Mouse (Mus musculus): Measurements from ENCODE around the gene Prss38.

Prss38 gene

DNA sequence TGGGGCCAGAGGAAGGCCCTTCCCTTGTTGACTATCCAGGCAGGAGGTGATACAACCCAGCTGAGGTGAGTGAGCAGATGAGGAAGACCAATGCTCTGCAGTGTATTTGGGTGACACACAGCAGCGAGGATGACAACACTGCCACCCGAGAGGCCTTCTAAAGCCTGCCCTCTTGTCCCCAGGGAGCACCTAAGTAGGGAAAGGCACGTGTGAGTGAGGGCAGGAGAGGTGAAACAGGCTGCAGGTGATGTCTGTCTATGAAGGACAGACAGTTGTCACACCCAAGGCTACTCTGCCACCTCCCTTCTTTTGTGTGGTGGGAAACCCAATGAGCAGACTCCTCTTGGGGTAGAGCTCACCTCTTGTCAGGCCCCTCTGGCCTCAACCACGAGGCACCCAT lies 14.2 kb upstream of the Prss38 start:
- no peak for TF ChIP-seq GATA4 (IDR thresholded peaks at IDR 0.05; ENCODE audit: insufficient replicate concordance, low read length)

DNA sequence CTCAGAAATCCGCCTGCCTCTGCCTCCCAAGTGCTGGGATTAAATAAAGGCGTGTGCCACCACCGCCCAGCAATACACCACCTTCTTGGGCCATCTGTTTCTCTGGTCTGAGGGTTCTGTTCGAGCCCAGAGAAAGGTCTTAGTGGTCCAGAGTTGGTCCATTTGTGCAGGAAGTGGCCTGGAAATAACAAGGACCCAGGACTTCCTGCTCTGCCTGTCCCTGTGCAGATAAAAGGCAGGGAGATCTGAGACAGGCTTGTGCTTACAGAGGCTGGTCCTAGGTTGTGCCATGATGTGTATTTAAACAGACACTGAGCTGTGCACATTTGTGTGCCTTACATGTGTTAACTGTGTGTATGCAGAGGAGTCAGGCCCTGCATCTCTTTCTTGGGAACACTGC lies 13.3 kb upstream of the Prss38 start:
- TF ChIP-seq GATA4 (IDR thresholded peaks at IDR 0.05; ENCODE audit: insufficient replicate concordance, low read length), result no peak

DNA sequence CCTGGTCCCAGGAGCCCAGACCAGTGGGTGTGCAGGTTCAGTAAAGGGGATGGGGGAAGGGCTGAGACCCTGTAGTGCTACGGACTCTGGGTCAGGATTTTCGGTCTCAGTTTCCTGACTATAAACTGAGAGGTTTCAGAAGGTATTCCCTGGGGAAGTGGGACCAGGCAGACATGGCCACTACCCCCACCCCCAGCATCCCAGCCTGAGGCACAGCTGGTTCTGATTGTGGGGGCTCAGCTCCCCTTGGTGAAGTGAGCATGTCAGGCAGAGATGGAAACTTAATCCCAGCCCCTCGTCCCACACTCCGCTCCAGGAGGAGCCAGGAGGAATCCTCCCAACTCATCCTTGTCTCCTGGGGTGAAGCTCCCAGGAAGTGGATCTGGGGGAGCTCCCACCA lies 12.0 kb upstream of the Prss38 start:
- TF ChIP-seq GATA4 (IDR thresholded peaks at IDR 0.05; ENCODE audit: insufficient replicate concordance, low read length), result no peak

DNA sequence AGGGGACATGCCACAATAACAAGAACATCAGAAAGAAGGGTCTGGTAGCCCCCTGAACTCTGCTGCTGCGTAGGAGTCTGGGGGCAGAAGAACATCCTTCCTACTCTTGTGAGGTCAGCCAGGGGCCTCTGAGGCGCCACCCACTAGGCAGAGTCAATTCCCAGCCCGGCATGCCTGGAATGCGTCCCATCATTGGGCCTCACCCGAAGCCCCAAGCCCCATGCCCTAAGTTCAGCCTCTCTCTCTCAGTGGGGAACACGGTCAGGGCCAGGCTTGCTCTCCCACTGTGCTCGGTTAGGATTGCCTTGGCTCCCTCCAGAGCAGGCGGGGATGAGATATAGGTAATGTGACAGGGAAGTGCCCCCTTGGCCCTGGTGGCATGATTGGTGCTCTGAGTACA lies 9.7 kb upstream of the Prss38 start:
- no peak for TF ChIP-seq GATA4 (IDR thresholded peaks at IDR 0.05; ENCODE audit: insufficient replicate concordance, low read length)

DNA sequence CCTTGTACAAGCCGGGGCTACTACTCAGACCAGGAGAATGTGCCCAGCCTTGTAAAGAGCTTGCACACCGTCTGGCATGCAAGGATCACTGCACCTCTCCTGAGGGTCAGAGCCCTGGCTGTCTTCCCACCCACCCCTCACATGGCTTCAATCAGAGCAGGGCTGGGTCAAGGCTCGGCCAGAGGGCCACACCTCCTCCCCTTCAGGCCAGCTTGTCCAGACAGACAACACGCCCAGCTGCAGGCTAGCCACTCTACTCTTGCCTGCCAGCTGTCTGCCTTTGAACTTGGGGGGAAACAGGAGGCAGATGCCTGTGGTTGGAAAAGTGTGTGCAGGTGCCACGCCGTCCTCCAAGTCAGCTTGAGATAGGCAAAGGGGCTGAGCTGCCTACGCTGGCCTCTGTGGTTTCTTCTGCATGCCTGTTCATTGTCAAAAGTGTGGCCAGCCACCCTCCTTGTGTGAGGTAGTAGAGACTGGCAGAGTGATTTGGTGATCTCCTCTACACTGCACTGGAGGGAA lies 9.0 kb upstream of the Prss38 start:
- no peak for TF ChIP-seq GATA4 (IDR thresholded peaks at IDR 0.05; ENCODE audit: insufficient replicate concordance, low read length)

DNA sequence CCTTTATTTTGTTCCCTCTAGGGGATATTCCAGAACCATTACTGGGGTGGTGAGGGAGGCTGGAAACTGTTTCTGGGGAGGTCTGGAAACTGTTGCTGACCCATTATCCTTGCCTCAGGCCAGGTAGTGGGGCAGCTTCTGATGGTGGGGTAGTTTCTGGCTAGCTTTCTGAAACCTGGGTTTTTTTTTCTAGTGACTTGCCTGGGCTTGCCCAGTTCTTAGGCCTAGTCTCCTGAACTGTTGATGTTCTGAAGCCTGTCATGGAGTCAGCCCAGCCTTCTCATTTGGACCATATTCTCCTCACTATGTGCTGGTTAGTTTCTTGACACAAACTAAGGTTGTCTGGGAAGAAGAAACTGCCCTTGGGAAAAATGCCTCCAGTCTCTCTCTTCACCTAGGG lies 4.1 kb upstream of the Prss38 start:
- no peak for TF ChIP-seq GATA4 (IDR thresholded peaks at IDR 0.05; ENCODE audit: insufficient replicate concordance, low read length)

DNA sequence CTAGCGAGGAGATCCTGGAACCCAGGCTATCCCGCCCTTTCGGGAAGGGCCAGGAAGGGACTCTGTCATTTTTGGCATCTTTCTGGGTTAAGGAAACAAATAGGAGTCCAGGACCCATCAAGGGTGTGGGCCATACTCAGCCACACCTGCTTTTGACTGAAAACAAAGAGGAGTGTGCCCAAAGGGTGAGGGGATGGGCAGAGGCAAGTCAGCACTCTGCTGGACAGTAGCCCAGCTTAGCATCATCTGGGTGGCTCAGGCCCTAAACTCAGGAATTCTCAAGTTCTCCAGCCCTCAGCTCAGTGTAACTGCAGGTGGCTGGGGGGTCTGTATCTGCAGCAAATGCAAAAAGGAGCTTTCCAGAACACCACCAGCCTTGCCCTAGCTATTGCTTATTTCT lies 2.5 kb upstream of the Prss38 start:
- no peak for TF ChIP-seq GATA4 (IDR thresholded peaks at IDR 0.05; ENCODE audit: insufficient replicate concordance, low read length)

DNA sequence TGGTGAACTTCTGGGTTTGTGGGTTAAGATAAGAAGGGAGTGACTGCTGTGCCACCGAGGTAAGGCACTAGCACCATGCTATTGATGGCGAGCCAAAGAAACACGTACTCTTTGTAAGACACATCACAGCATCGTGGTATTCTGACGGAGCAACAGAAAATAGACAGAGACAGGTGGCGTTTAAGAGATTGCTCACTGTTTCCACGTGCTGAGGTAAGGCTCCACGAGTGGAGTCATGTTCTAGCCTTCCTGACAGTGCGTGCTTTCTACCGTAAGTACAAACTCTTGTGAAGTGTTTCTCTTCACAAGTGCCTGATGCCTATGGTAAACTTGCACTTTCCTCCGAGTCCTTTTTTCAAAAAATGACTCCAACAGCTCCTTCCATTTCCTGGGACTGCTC lies 5.6 kb downstream of the Prss38 start:
- no peak for TF ChIP-seq GATA4 (IDR thresholded peaks at IDR 0.05; ENCODE audit: insufficient replicate concordance, low read length)

DNA sequence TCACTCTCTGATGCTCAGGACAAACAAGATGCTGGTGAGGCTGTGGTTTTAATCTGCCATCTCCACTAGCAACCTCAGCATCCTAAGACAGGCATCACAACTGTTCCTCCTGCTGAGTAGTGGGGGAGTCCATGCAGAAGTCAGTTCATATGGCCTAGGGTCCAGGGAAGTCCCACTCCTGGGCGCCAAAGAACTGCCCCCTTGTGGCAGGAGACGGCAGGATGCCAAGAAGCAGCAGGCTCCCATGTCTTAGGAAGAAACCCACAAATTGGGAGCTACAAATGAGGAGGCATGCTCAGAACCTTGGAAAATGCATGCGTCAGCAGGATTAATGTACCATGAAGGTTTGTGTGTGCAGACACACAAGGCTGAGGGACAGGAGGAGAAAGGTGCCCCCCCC lies 8.8 kb downstream of the Prss38 start:
- TF ChIP-seq GATA4 (IDR thresholded peaks at IDR 0.05; ENCODE audit: insufficient replicate concordance, low read length), result no peak

DNA sequence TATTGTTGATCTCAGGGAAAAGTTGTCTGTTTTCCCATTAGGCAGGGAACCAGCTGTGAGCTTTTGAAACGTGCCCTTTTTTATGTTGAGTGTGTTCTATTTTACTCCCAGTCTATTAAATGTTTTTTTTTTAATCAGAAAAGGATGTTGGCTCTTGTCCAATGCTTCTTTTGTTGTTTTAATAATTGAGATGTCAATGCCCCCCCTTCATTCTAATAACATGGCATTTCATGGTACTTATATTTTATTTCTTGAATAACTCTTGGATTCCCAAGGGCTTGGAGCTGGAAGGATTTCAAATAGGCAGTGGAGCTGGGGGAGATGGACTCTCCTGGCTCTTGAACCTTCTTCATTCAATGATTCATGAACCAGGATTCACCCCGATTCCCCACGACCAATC lies 9.4 kb downstream of the Prss38 start:
- TF ChIP-seq GATA4 (IDR thresholded peaks at IDR 0.05; ENCODE audit: insufficient replicate concordance, low read length), result no peak

DNA sequence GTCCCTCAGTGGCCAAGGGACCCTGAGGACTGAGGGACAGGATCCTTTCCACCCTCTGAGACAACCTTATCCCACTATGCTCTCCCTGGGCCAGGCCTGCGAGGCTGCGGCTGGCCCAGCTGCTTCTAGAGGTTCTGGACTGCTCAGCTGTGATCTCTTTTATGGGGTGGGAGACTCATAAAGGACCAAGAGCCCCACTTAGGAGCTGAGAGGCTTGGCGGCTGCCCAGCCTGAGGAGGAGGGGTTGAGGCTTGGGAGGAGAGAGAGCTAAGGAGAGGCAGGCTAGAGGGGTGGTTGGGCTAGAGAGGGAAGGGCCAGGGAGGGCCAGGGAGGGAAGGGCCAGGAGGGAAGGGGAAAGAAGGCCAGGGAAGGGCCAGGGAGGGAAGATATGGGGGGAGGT lies 11.0 kb downstream of the Prss38 start:
- no peak for TF ChIP-seq GATA4 (IDR thresholded peaks at IDR 0.05; ENCODE audit: insufficient replicate concordance, low read length)

DNA sequence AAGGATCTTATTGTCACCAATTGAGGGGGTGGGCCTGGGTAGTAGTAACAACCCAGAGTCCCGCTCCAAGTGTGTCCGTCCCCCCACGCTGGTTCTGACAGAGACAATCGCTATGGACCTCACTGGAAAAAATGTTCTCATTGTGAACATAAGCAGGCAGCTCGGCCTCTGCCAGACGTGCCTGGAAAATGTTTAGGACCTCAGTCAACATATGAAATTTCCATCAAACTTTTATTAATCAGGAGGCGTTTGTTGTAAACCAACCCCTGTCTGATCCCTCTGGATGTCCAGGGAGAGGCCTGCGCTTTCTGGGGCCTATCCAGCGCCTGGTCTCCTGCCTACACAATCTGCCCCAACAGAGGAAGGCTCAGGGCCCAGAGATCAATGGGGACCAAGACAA lies 11.4 kb downstream of the Prss38 start:
- TF ChIP-seq GATA4 (IDR thresholded peaks at IDR 0.05; ENCODE audit: insufficient replicate concordance, low read length), result no peak

DNA sequence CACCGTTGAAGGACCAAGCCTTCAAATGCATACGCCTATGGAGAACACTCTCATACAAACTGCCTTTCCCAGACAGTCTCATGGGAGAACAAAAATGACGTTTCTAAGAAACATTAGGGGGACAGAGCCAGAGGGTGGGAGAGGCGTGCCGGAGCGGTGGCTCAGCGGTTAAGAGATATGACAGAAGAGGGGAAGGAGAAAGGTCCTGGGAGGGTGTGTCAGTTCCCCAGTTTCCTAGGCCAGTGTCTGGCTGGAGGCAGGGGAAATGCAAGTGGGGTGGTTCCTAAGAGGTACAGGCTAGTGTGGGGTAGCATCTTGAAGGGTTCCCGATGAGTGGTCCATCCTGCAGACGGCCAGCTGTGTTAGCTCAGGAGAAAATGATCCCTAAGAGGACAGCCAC lies 14.2 kb downstream of the Prss38 start:
- no peak for TF ChIP-seq GATA4 (IDR thresholded peaks at IDR 0.05; ENCODE audit: insufficient replicate concordance, low read length)

DNA sequence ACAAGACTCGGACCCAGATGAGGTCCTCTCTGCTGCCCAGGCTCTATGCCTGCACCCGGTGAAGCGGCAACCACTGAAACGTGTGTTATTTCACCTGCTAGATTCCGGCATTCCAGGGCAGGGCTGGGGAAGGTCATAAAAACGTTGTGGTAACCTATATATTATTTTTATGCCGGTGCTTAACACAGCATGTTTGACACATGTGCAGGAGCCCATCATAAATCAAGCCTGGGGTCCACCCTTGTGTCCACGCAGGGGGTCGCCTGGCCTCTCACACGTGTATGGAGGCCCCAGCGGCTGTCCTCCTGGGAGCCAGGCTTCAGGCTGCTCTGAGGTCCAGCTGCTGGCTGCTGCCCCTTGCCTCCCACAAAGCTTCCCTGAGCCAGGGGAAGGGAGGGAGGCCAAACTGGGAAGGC lies 18.6 kb downstream of the Prss38 start:
- TF ChIP-seq GATA4 (IDR thresholded peaks at IDR 0.05; ENCODE audit: insufficient replicate concordance, low read length), result no peak

DNA sequence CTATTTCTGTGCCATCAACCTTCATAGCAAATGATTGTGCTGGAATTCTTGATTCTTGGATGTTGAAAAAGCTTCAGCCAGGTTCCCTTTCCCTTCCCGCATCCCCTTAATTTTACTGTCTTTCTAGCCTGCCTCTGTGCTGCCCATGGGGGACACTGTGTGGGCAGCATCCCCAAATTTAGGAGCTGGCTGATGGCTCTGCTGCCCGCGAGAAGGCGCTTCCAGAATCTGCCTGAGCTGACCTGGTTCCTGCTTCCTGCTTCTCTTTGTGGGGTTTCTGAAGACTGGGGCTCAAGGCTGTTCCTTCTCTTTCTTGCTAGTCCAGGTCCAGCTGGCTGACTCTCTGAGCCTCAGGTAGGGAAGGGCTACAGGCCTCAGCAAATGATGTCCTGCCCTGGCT lies 20.7 kb downstream of the Prss38 start:
- TF ChIP-seq GATA4 (IDR thresholded peaks at IDR 0.05; ENCODE audit: insufficient replicate concordance, low read length), result no peak

DNA sequence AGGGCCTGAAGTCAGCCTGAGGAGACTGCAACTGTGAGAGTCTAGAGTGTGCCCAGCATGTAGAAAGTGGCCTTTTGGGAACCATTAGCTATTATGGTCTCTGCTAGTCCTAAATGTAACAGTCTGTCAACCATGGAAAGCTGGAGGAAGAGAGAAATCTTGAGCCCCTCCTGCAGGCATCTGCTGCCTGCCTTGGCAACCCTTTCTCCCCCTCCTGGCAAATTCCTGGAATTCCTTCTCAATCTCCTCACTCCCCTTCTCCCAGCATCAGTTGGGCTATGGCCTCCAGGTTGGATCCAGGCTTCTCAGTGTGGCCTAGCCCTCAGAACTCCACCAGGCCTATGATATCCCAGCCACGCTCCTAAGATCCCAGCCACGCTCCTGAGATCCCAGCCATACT lies 25.1 kb downstream of the Prss38 start:
- TF ChIP-seq GATA4 (IDR thresholded peaks at IDR 0.05; ENCODE audit: insufficient replicate concordance, low read length), result no peak

DNA sequence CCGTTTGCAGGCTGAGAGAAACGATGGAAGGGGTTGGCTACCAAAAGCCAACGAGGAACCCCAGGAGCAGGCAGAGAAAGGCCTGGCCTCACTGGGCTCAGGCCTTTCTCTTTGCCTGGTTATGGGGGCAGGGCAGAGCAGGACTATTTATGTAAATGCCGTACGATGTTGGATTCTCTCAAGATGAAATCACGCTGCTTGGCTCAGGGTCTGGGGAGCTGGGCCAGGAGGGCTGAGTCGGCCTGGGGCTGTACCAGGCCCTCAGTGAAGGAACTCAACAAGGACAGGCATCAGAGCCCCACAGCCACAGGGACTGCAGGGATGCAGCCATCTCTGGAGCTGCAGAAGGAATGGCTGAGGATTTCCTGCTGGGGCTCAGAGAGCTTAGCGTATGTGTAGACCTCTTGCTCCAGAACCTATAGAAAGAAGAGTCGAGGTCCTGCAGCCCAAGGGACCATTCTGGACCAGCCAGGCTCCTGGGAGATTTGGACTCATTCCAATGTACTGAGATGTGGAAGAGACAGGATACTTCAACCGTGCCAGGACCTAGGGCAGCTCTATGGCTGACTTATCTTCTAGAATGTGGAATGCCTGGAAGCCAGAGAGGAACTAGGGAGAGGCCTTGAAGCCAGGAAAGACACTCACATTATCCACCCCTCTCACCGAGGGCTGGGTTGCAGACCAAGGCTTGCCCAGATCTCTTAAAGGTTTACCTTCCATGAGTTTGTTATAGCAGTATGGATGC lies 29.1 kb downstream of the Prss38 start:
- TF ChIP-seq GATA4 (IDR thresholded peaks at IDR 0.05; ENCODE audit: insufficient replicate concordance, low read length), result no peak
